Mouse (Mus musculus) gastrocnemius, adult 2 months (tissue): ENCODE results near the gene Fpr2. TPM values are rescaled to one million over a fixed set of nuclear protein-coding genes. Genes with fewer than 3 reads are reported as not detected.
"Not testable (repeated sequence)": the region's sequence is repeated elsewhere in the genome, so short reads cannot be mapped to it uniquely, and the experiment has no call there.

Experiments used
- DNase-seq: peaks from one replicate; pipeline ENCODE4 v3.0.0; 2022
- H3K27ac ChIP-seq: fragments of 200-600 bp; 2 replicates; pipeline ENCODE4 v1.8.1; 2022; ENCODE audit warnings: mild to moderate bottlenecking
- H3K4me3 ChIP-seq: fragments of 200-600 bp; 2 replicates; pipeline ENCODE4 v1.8.1; 2022; ENCODE audit warnings: mild to moderate bottlenecking, moderate library complexity
- CTCF ChIP-seq: fragments of 200-600 bp; IDR thresholded peaks from 2 replicates; pipeline ENCODE4 v1.8.1; 2022; ENCODE audit warnings: antibody characterized with exemption, mild to moderate bottlenecking, moderate library complexity
- intact Hi-C: fragments of 180-260 bp; cut with DNase I; formaldehyde crosslinking; loops from one replicate; pipeline ENCODE4 v1.15.1; 2025
- long read RNA-seq, 2 experiments: library from polyadenylated mRNA; stranded (forward); transcript quantifications; one replicate each; pipeline ENCODE4 v2.0.0; 2021
- total RNA-seq, 2 experiments: library from RNA; stranded (reverse); gene quantifications; 2 replicates each; pipeline ENCODE4 v1.2.3; 2021

Fpr2 gene
- total RNA-seq, result not detected
- long read RNA-seq, experiment 1, result 0 reads
- long read RNA-seq, experiment 2, result 0 reads

DNA sequence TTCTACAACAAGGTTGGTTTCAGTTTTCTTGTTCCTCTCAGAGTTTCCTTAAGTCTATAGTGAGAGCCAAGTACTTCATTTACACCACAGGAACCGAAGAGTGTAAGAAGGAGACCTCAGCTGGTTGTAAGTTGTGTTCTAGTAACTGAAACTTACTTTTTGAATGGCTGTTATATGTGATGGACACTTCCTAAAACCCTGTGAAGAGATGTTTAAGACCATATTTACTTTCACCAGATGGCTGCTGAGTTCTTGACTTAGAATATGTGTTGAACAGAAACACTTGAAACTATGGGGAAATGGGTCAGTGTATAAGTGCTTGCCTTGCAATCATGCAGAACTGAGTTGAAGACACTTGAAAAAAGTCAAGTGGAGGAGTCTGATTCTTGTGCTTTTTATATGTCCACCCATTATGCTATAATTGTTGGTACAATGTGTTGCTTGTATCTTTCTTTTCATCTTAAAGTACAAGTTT, at the start of gene Fpr2, which contains the start of gene Fpr3:
TSS of gene Fpr2 (plus strand) at position 51 of the 475 bp plus-strand sequence.
TSS of gene Fpr3 (plus strand) at position 79 of the 475 bp plus-strand sequence.
- no peak for DNase-seq
- no peak within 1 kb of the TSS for H3K27ac ChIP-seq

DNA sequence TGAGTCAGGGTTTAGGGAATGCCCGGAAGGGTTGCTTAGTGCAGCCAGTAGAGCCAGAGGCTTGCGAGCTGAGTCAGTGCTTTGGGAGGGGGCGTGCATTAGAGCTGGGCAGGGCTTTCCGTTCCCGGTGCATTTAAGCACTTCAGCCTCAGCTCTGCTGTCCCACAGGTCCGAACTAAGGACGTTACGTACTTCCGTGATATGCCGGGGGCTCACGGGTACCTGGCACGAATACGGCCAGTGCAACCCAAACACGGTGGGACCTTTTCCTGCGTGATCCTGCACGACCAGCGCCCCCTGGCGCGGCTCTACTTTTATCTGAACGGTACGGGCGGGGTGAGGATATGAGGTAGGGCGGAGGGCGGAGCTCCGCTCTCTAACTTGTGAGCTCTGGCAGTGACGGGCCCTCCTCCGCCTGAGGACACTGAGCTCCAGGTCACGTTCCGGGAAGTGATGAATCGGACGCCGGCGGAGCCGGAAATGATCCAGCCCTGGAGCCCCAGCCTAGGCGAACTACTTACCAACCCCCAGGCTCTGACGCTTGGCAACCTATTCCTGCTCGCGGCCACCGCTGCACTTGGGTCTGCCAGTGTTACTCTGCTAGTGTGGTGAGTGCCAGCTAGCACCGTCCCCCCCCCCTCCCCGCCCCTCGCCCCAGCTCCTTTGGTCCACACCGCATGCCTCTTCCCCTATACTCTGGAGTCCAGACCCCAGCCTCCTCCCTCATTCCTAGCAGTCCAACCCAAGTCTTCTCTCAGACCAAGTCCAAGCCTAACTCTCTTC, 49.5 kb upstream of the Fpr2 start:
- intact Hi-C loops, result loop anchor here (1.0 to 10.0 kb wide), 5 partner anchors 12 to 773 kb away; partner anchors contain the start of genes Riok2 and Zfp960
- TF ChIP-seq CTCF, result peak; percentile 87
- H3K4me3 ChIP-seq, result peak overlapping the region; percentile 83

More for the DNA sequence above, at the start of gene Fpr2, which contains the start of gene Fpr3:
- TF ChIP-seq CTCF, result no peak
- intact Hi-C loops, result no loop called here
- H3K4me3 ChIP-seq, result no peak within 1 kb of the TSS

DNA sequence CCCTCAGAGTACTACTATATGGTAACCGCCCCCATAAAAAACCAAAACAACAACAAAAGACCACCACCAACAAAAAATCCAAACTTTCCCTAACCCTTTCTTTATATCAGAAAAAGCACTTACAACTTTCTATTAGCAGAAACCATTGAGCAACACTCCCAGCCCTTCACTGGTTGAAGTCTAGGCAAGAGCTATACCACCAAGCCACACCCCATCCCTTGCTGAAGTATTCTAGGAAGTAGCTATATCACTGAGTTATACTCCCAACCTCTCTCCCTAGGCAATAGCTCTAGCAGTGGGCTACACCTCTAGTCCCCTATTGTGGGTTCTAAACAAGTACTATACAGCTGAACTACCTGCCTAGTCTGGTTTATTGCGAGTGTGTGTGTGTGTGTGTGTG, 48.3 kb upstream of the Fpr2 start:
- no peak overlapping the region for H3K27ac ChIP-seq
- intact Hi-C loops, result loop anchor here (2.0 to 10.0 kb wide), 4 partner anchors 58 to 774 kb away; partner anchors contain the start of genes Riok2 and Zfp960
- H3K4me3 ChIP-seq, result peak overlapping the region; percentile 83
- no peak for DNase-seq
- TF ChIP-seq CTCF, result no peak

More for the DNA sequence above, 49.5 kb upstream of the Fpr2 start:
- H3K27ac ChIP-seq, result peak overlapping the region; percentile 96
- peak; percentile 97 for DNase-seq

DNA sequence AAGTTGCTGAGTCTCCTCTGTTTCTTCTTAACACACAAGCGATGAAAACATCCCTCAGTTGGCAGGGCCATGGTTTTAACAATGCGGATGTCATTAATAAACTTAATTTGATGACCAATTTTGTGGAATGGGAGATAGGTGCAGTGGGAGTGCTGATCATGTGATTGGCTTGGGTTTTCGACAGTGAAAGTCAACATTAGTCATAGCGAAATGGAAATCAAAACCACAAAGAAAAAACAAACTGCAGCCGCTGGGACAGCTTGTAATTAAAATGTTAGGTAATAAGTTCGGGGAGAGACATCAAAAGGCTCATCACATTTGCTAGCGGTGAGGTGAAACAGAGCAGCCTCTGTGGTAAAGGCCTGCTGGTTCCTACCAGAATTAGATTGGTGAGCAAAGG, 46.8 kb upstream of the Fpr2 start:
- intact Hi-C loops, result no loop called here
- TF ChIP-seq CTCF, result no peak
- no peak for DNase-seq
- Histone ChIP-seq H3K4me3 (no peak overlapping the region), H3K27ac (no peak overlapping the region)

DNA sequence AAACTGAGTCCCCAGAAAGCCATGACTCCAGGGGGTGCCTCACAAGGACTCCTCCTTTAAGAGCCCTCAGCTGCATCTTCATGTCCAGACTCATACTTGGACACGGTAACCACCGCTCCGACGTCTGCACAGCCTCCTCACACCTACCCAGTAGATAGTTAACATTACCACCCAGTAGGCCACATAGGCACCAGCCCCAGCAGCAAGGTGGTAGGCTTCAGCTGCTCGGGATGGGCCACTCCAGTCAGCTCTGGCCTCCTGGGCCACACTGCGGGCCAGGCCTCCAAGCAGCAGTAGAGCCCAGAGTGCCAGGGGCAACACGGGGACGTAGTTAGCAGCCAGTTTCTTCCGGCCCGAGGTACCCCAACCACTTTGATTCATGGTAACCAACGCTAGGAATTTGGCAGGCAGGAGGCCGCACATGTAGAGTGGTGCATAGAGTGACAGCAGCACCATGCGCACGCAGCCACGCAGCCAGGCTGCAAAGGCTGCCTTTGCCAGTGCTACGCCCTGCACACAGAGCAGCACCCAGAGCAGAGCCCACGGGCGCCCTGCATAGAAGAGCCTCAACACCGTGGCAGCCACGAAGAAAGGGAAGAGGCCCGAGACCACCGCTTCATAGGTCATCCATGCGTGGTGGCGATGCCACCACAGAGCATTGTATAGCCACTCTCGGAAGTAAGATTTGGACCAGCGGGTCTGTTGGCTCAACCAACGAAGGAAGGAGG, 43.9 kb upstream of the Fpr2 start:
- Histone ChIP-seq H3K4me3 (no peak overlapping the region), H3K27ac (no peak overlapping the region)
- TF ChIP-seq CTCF, result no peak
- intact Hi-C loops, result no loop called here
- no peak for DNase-seq

DNA sequence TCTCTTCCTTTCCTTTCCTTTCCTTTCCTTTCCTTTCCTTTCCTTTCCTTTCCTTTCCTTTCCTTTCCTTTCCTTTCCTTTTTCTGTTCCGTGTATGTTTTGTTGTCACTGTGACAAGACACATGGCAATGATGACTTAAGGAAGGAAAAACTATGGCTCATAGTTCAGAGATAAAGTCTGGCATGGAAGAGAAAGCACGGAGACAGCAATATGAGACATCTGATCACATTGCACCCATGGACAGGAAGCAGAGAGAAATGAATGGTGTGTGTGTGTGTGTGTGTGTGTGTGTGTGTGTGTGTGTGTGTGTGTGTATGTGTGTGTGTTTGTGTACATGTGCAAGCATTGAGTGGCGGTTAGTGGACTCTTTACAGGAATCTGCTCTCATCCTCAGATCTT, 43.0 kb upstream of the Fpr2 start:
- intact Hi-C loops, H3K27ac ChIP-seq, H3K4me3 ChIP-seq: not testable (repeated sequence)

DNA sequence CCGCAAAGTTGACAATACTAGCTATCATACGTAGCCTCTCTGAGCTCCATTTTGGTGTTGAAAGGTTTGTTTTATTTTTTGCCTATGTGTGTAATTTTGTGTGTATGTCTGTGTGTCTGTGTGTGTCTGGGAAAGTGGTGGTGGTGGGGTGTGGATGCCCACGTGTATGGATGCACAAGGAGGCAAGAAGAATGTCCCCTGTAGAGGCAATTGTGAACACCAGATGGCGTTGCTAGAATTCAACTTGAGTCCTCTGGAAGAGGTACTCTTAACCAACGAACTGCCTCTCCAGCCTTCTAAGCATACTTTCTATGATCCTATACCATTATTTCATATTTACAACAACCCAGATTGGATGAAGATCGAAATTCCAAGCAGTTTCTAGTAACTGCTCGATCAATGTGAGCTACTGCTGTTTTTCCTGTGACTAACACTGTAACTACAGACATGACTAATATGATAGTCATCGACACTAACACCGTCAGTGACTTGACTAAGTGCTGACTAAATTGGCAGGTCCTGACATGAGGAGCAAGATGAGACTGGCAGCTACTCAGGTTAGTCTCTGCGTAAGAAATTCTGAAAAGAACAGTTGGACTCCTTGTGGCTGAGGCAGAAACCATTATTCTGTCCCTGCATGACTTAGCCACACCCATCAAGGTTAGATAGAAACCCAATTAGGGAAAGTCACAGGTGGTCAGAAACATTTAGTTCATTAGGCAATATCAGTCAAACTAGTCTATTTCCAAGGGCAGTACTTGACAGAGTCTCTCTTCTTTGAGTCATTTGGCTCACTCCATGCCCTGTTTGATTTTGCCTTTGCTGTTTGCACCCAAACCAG, 42.2 kb upstream of the Fpr2 start:
- intact Hi-C loops, result no loop called here
- Histone ChIP-seq H3K4me3 (no peak overlapping the region), H3K27ac (no peak overlapping the region)
- DNase-seq, result no peak
- peak; percentile 47 for TF ChIP-seq CTCF

More for the DNA sequence above, 43.0 kb upstream of the Fpr2 start:
- not testable (repeated sequence) for DNase-seq

DNA sequence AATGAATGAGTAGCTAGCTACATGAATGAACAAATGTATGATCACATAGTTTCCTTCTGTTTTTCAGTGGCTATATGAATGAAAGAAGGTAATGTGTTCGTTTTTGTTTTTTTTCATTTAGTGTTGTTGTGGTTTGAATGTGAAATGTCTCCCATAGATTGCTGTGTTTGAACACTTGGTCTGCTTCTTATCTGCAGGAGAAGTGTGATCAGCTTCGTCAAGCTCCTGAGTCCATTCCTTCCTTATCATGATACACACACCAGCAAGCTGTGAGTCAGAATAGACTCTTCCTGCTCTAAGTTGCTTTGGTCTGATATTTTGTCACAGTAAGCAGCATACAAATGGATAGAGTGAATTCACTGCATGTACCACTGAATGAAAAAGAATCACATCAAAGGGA, 38.6 kb upstream of the Fpr2 start:
- DNase-seq, result no peak
- TF ChIP-seq CTCF, result no peak
- Histone ChIP-seq H3K27ac (no peak overlapping the region), H3K4me3 (no peak overlapping the region)
- intact Hi-C loops, result no loop called here

DNA sequence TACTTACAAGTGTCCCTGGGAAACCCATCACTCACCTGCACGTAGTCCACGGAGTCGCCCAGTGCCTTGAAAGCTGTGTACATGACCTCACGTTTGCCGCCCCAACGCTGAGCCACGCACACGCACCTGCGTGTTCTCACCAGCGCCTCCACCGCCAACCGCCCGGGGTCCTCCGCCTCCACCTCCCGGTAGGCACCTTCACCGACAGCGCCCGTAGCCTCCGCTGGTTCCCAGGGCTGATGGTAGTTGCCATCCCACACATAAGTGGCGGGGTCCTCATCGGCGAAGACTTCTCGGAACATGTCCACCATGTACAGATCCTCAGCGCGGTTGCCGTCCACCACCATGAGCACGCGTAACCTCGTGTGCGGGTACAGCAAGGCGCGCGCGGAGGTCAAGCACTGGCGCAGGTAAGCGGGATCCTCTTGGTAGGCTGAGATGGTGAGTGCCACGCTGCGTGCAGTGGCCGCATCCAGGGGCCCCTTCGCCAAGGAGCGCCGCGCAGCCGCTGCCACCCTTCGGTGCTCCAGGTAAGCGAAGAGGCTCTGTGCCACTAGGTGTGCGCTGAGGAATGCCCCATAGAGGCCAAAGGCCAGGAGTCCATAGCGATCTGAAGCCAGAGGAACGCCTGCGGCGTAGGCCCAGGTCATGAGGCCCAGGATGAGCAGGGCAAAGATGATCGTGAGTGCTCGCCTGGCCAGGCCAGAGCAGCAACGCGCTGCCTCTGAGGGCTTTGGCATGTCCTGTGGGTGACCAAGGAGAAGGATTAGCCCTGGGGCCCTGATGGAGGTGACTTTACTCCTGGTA, 37.5 kb upstream of the Fpr2 start:
- intact Hi-C loops, result no loop called here
- no peak for DNase-seq
- TF ChIP-seq CTCF, result no peak
- H3K27ac ChIP-seq, result no peak overlapping the region
- H3K4me3 ChIP-seq, result no peak overlapping the region

DNA sequence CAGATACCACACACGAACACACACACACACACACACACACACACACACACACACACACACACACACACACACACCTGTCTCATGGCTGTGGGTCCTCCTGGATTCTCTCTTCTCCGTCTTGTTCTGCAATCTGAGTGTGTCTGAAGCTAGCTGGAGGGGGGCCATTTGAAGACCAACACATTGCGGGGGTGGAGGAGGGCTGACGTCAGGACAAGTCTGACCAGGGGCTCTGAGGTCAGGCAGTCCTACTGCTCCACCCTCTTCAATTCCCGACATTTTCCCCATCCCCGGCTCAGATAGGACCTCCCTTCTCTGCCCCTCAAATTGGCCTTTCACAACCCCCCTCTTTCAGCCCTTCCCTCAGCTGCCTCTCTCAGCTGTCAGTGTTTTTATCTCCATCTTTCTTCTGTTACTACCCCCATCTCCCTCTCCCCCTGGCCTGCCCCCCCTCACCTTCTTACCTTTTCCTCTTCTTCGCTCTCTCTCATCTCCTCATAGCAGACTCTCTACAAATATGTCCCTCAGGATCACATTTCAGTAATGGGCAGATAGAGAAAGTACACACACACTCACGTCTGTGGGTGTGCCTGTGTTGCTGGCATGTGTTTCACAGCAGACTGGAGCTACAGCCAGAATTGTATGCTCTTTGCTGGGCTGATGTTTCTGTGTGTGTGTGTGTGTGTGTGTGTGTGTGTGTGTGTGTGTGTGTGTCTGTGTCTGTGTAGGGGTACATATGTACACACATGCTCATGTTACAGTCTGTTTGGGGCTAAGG, 32.4 kb upstream of the Fpr2 start, which contains the start of gene Has1:
TSS of gene Has1 (minus strand) at position 142 of the 775 bp plus-strand sequence.
- no peak for TF ChIP-seq CTCF
- intact Hi-C loops, result no loop called here
- peak within 1 kb of the TSS; percentile 23 for H3K4me3 ChIP-seq
- DNase-seq, result no peak
- H3K27ac ChIP-seq, result no peak within 1 kb of the TSS

DNA sequence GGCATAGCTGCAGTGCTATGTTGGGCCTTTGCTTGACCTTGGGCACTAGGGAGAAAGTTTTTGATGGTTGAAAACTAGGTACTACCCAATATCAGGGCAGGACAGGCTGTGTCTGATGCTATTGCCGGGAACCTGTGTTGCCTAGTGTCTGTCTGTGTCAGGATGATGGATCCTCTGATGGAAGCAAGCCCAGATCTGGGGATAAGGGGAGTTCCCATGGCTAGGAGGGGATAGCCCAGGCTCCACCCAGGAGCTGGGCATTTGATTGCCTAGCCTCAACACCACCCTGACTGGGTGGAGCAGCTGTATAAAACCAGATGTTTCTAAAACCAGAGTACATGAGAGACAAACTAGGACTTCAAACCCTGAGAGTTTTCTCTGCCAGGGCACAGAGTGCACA, 31.0 kb upstream of the Fpr2 start:
- no peak for DNase-seq
- Histone ChIP-seq H3K27ac (0 out of 2 replicates have a peak overlapping the region, but pooled peaks have one; percentile 10), H3K4me3 (no peak overlapping the region)
- intact Hi-C loops, result no loop called here
- no peak for TF ChIP-seq CTCF
